Mouse (Mus musculus) layer of hippocampus, postnatal 14 days (tissue): ENCODE data around the gene Pld4. TPM values are rescaled to one million over a fixed set of nuclear protein-coding genes. Genes with fewer than 3 reads are reported as not detected.

Experiments used
- DNase-seq, 2 experiments: peaks; one replicate each; pipeline ENCODE4 v3.0.0; 2021 to 2022; ENCODE audit warnings: low spot score in 2 of 2, mixed read lengths in 1 of 2
- total RNA-seq, 2 experiments: library from RNA; stranded (reverse); gene quantifications; 2 replicates each; pipeline ENCODE4 v1.2.3; 2021

The Pld4 gene
- total RNA-seq, 2 experiments from 2014 or later: 10.6 to 13.1 TPM

GRCm38 (mm10) chr12:112764991-112765390 lies 4.5 kb downstream of the Pld4 start:
- no peak for DNase-seq

DNA sequence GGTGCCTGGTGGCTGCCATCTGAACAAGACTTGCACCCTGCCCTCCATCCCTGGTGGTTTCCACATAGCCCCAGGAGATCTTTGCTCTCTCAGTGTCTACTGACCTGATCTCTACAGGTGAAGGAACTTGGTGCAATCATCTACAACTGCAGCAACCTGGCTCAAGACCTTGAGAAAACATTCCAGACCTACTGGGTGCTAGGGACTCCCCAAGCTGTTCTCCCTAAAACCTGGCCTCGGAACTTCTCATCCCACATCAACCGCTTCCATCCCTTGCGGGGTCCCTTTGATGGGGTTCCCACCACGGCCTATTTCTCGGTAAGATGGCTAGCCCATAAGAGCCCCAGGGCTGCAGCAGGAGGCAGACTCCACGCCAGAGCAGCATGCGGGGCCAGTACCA lies 6.1 kb downstream of the Pld4 start:
- DNase-seq: no peak

GRCm38 (mm10) chr12:112767036-112767890 lies 6.8 kb downstream of the Pld4 start:
- DNase-seq: no peak

GRCm38 (mm10) chr12:112768166-112768565 lies 7.7 kb downstream of the Pld4 start:
- no peak for DNase-seq

GRCm38 (mm10) chr12:112769031-112769430 lies 8.6 kb downstream of the Pld4 start:
- DNase-seq: no peak

GRCm38 (mm10) chr12:112769751-112770150 lies 9.3 kb downstream of the Pld4 start:
- DNase-seq: no peak

GRCm38 (mm10) chr12:112770396-112770795 lies 9.9 kb downstream of the Pld4 start:
- no peak for DNase-seq

GRCm38 (mm10) chr12:112772306-112772705 lies 11.9 kb downstream of the Pld4 start:
- DNase-seq: no peak

DNA sequence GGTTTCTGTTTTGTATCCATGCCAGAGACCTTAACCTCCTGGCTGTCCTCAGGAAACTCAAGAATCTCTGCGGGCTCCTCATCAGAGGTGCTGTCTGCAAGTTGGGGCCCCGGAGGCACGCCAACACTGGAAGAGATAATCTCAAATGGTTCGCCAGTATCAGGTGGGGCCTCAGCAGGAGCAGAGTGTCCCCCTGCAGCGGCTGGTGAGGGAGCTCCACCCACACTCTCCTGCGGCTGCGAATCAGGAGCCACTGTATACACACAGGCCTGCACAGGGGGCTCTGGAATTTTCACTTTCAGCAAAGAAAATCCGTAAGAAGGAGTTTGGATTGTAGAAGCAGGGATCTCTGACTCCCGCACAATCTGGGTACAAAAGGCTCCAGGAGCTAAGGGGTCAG lies 12.9 kb downstream of the Pld4 start:
- DNase-seq: no peak

GRCm38 (mm10) chr12:112774026-112774425 lies 13.6 kb downstream of the Pld4 start:
- no peak for DNase-seq

GRCm38 (mm10) chr12:112774481-112774880 lies 14.0 kb downstream of the Pld4 start:
- DNase-seq: no peak

GRCm38 (mm10) chr12:112791026-112791425 lies 30.6 kb downstream of the Pld4 start:
- DNase-seq: no peak

DNA sequence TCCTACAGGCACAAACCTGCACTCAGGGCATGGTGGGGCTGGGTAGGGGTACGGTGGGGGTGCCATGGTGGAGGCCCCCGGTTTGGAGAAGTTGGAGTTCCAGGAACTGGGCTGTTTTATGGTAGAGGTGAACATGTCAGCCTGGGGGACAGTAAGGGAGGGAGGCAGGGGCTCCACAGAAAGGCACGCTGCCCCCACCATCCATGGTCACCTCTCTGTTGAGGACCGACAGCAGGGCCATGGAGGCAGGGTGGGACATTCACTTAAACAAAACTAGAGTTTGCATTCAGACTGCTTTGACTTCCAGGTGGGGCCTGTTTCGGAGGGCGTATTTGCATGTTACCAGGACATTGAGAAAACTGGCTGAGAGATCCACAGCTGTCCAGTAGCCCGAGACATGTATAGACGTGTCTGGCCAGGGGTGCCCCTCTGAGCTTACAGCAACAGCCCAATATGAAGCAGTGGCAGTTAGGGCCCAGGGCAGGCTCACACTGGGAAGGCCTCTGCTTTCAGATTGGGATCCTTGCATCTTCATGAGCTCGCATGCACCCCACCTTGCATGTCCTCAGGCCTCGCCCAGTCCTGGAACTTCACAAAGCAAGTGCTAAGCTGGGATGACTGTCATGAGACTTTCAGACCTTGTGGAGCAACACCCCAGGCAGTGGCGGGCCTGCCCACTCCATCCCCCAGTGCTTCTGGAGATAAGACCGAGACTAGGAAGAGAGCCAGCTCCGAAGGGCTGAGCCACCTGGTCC lies 33.3 kb downstream of the Pld4 start:
- no peak for DNase-seq

DNA sequence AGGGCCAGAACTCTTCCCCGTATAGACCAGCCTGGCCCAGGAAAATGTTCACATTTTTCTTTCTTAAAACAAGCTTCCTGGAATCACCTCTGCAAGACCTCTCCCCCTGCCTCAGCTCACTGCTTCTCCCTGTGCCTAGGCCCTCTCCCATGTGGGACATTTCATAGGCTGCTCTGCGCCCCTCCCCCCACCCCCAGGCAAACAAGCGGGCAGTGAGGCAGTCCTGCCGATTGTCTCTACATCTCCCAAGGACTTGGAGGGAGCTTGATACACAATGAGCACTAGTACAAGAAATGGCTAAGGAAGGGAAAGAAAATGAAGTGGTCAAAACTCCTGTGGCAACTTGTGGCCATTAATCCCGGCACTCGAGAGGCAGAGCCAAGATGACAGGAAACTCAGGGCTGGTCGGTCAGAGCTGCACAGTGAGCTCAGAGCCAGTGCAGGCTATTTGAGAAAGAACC lies 33.9 kb downstream of the Pld4 start:
- DNase-seq: no peak

DNA sequence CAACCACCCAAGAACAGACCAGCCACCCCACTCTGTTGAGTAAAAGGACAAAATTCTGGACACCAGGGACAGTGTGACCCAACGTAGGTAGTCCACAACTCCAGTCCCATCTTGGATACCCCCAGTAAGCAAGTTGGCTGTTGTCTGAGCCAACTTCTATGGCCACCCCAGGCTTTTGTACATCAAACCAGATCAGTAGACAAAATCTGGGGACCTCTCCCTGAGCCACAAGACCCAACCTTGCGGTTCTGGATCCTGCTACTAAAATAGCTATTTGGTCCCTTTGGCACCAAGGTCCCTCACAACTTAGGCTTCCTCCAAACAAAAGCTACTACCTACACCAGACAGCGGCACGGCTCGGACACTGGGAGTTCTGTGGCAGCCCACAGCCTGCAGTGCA lies 34.5 kb downstream of the Pld4 start:
- DNase-seq: no peak

GRCm38 (mm10) chr12:112795466-112796104 lies 35.1 kb downstream of the Pld4 start:
- no peak for DNase-seq

- no peak for DNase-seq
Measured at GRCm38 (mm10) chr12:112796551-112797510, 36.4 kb downstream of the Pld4 start.

- peak; percentile 60 to 65 for DNase-seq
Measured at GRCm38 (mm10) chr12:112797672-112798331, 37.3 kb downstream of the Pld4 start.

DNA sequence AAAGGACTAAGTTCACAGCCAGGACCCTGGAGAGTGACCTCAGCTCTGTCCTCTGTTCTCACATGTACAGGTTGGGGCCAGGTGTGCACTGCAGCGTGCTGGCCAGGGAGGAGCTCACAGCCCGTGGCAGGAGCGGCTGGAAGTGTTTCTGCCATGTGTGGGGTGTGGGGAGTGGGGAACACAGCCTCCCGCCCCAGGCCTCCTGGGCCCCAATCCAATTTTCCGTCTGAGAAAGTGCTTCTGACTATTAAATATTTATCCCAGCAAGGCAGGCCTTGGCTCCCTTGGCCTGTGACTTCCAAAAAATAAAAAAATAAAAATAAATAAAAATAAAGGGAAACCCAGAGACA lies 37.9 kb downstream of the Pld4 start:
- no peak for DNase-seq

- no peak for DNase-seq
Measured at GRCm38 (mm10) chr12:112798716-112799115, 38.3 kb downstream of the Pld4 start.
